Mouse (Mus musculus): Measurements from ENCODE around the gene Zer1.

GRCm38 (mm10) chr2:30136458-30136857, 12.1 kb upstream of the Zer1 start:
- TF ChIP-seq POLR2A (IDR thresholded peaks at IDR 0.05; ENCODE audit: low read depth, low read length) (no peak), CTCF (IDR thresholded peaks at IDR 0.05; ENCODE audit: extremely low read depth, insufficient read length, insufficient replicate concordance, low read depth, low read length) (no peak)
